Mouse (Mus musculus) heart, adult 2 months (tissue): ENCODE data around the gene Trim61.

ENCODE experiments used
- CTCF ChIP-seq: fragments of 200-600 bp; IDR thresholded peaks from 2 replicates; pipeline ENCODE4 v1.8.1; 2022; ENCODE audit warnings: antibody characterized with exemption, mild to moderate bottlenecking, moderate library complexity
- EP300 ChIP-seq: fragments of 200-500 bp; IDR thresholded peaks from 2 replicates; pipeline ENCODE4 v1.6.1; 2011; ENCODE audit warnings: low read depth, low read length, control low read depth; ENCODE audit not compliant: insufficient read depth
- POLR2A ChIP-seq: fragments of 200-500 bp; IDR thresholded peaks from 2 replicates; pipeline ENCODE4 v1.6.1; 2011; ENCODE audit warnings: mild to moderate bottlenecking, low read depth, low read length, control low read depth; ENCODE audit not compliant: insufficient read depth

DNA sequence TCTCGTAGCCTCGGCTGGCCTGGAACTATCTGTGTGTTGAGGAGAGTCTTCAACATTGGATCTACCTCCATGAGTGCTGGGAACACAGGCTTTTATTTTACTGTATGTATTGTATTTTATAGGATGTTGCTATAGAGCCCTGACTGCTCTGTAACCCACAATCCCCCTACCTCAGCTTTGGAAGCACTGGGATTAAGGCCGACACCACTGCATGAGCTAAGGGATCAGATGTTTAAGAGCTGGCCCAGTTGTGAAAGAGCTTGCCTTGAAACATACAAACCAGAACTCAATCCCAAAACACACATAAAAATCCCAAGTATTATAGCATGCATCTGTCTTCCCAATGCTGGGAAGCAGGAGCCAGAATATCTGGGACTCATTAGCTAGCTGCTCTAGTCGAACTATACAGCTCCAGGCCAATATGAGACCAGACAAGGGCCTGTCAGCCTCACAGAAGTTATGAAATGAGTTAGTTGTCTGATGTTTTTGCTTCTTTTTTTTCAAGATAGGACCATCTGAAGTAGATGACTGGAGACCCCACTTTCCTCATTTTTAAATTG lies 19.4 kb downstream of the Trim61 start:
- TF ChIP-seq CTCF (no peak), EP300 (no peak), POLR2A (no peak)
